Mouse (Mus musculus) intestine, embryonic 16.5 days (tissue): ENCODE measurements at regions not wholly inside any gene's neighbourhood (a gene's known extent, or its start where the extent isn't known, plus 50 kb on each side); places are given as distances from the start of the nearest gene placed in this dataset.

Experiments
- ATAC-seq: fragments of 200-750 bp; cut with Nextera tagmentation; 2 replicates; pipeline ENCODE4 v1.8.0; 2017; ENCODE audit warnings: moderate TSS enrichment, moderate library complexity
- H3K27ac ChIP-seq: fragments of 300-500 bp; sonication (generic); 2 replicates; pipeline ENCODE4 v1.5.1; 2014; ENCODE audit warnings: mild to moderate bottlenecking, low read length
- H3K27me3 ChIP-seq: fragments of 300-500 bp; sonication (generic); replicated peaks from 2 replicates; pipeline ENCODE4 v1.6.1; 2014; ENCODE audit warnings: low read length, control low read depth, mixed read lengths; ENCODE audit not compliant: control insufficient read depth, insufficient read depth
- H3K36me3 ChIP-seq: fragments of 300-500 bp; sonication (generic); 2 replicates; pipeline ENCODE4 v1.6.1; 2014; ENCODE audit warnings: low read length, control low read depth; ENCODE audit not compliant: control insufficient read depth, insufficient read depth
- H3K4me1 ChIP-seq: fragments of 300-500 bp; sonication (generic); 2 replicates; pipeline ENCODE4 v1.6.1; 2014; ENCODE audit warnings: low read length, control low read depth, mixed read lengths; ENCODE audit not compliant: control insufficient read depth, insufficient read depth
- H3K4me2 ChIP-seq: fragments of 300-500 bp; sonication (generic); 2 replicates; pipeline ENCODE4 v1.6.1; 2014; ENCODE audit warnings: low read depth, low read length, control low read depth
- H3K4me3 ChIP-seq: fragments of 300-500 bp; sonication (generic); 2 replicates; pipeline ENCODE4 v1.5.1; 2014; ENCODE audit warnings: mild to moderate bottlenecking, low read length
- H3K9ac ChIP-seq: fragments of 300-500 bp; sonication (generic); 2 replicates; pipeline ENCODE4 v1.6.1; 2014; ENCODE audit warnings: low read depth, low read length
- H3K9me3 ChIP-seq: fragments of 300-500 bp; sonication (generic); 2 replicates; pipeline ENCODE4 v1.6.1; 2016; ENCODE audit warnings: low read length, control low read depth; ENCODE audit not compliant: control insufficient read depth
- WGBS: fragments of 180-500 bp; shearing (Covaris S2); extraction: QIAGEN DNeasy Blood & Tissue Kit; methylation state at CpG from one replicate; pipeline ENCODE4 v1.1.7; 2014; 5-methylcytosine and 5-hydroxymethylcytosine counted together

GRCm38 (mm10) chr2:161214681-161215458, 106.0 kb upstream of the Chd6 start:
- Histone ChIP-seq H3K4me2 (no peak overlapping the region), H3K9ac (no peak overlapping the region), H3K36me3 (no peaks in the 10 kb centered on the region), H3K27ac (no peak overlapping the region), H3K4me1 (no peaks in the 10 kb centered on the region), H3K4me3 (no peak overlapping the region), H3K27me3 (no peaks in the 10 kb centered on the region), H3K9me3 (no peaks in the 10 kb centered on the region)
- 25% methylated on average over 15 of the region's 15 CpGs for WGBS
- peak; percentile 70; the same call in 1 of the 2 replicates for ATAC-seq

DNA sequence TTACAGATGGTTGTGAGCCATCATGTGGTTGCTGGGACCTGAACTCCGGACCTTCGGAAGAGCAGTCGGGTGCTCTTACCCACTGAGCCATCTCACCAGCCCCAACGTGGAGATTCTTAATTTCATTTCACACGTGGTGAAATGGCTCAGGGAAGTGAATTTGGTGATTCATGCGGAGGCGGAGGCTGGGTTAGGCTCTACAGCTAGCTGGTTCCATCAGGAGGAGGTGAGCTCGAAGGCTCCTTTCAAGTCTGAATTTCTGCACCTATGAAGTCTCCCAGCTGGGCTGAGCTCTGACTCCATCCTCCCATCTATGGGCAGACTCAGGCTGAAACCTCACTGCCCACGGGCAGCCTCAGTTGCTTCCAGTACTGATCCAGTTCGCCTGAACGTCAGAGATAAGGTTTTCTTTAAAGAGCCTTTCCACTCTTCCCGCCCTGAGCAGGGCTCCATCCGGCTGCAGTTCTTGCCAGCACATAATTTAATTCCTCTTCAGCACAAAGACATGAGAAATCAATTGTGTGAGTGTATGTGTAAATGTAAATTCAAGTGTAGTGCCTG, 103.5 kb upstream of the Chd6 start:
- Histone ChIP-seq H3K36me3 (no peaks in the 10 kb centered on the region), H3K9ac (no peak overlapping the region), H3K9me3 (no peaks in the 10 kb centered on the region), H3K27me3 (no peaks in the 10 kb centered on the region), H3K4me2 (no peak overlapping the region), H3K27ac (no peak overlapping the region), H3K4me1 (no peaks in the 10 kb centered on the region), H3K4me3 (no peak overlapping the region)
- ATAC-seq, result no peak
- 75% methylated on average over 13 of the region's 13 CpGs for WGBS

GRCm38 (mm10) chr2:161196713-161197372, 88.0 kb upstream of the Chd6 start:
- 92% methylated on average over 7 of the region's 7 CpGs for WGBS

DNA sequence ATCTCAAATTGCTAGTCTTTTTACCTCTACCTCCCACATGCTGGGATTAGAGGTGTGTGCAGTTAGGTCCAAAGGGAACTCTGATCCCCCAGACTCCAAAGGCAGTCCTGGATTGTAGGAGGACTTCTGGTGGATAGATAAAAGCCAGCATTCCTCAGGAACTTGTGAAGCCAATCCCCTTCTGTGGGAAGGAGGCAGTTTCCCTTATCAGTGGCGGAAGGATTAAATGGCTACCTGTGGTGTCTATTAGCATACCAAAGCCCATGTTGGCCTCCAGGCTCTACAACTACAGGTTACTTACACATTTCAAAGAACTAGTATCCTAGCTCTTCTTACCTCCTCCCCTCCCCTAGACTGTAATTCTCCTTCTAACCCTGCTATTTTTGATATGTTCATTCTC, 78.6 kb upstream of the Chd6 start:
- no peaks in the 10 kb centered on the region for H3K27me3 ChIP-seq
- no peak overlapping the region for H3K4me3 ChIP-seq
- no peak for ATAC-seq
- no peaks in the 10 kb centered on the region for H3K4me1 ChIP-seq
- WGBS, result 70% methylated on average over 1 of the region's 1 CpGs
- H3K36me3 ChIP-seq, result no peaks in the 10 kb centered on the region
- H3K27ac ChIP-seq, result no peak overlapping the region
- H3K4me2 ChIP-seq, result no peak overlapping the region
- H3K9me3 ChIP-seq, result no peaks in the 10 kb centered on the region
- no peak overlapping the region for H3K9ac ChIP-seq

More at GRCm38 (mm10) chr2:161196713-161197372, 88.0 kb upstream of the Chd6 start:
- no peaks in the 10 kb centered on the region for H3K27me3 ChIP-seq
- H3K4me3 ChIP-seq, result no peak overlapping the region
- no peaks in the 10 kb centered on the region for H3K9me3 ChIP-seq
- no peak overlapping the region for H3K4me2 ChIP-seq
- ATAC-seq, result no peak
- H3K4me1 ChIP-seq, result no peaks in the 10 kb centered on the region
- H3K9ac ChIP-seq, result no peak overlapping the region
- H3K27ac ChIP-seq, result no peak overlapping the region
- H3K36me3 ChIP-seq, result no peaks in the 10 kb centered on the region

DNA sequence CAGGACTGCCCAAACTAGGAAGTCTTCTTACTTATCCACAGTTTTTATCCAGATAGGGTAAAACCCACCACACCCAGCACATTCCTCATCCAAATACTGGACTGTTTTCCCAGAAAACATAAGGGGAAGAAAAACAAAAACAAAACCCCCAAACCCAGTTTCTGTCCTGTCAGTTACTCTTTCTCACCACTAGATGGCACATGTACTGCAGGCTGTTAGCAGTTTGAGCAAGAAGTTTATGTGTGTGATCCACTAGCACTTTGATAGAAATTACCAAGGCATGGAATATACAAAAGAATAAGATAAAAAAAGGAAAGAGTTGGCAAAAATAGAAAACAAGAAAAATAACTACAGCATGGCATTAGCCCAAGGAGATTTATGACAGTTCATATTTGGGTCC, 76.2 kb upstream of the Chd6 start:
- H3K4me1 ChIP-seq, result no peaks in the 10 kb centered on the region
- H3K4me3 ChIP-seq, result no peak overlapping the region
- H3K27ac ChIP-seq, result no peak overlapping the region
- no peak for ATAC-seq
- H3K9ac ChIP-seq, result no peak overlapping the region
- no peaks in the 10 kb centered on the region for H3K9me3 ChIP-seq
- H3K4me2 ChIP-seq, result no peak overlapping the region
- no peaks in the 10 kb centered on the region for H3K36me3 ChIP-seq
- no peaks in the 10 kb centered on the region for H3K27me3 ChIP-seq

GRCm38 (mm10) chr2:161177355-161178021, 68.6 kb upstream of the Chd6 start:
- peak; percentile 90 for ATAC-seq
- no peaks in the 10 kb centered on the region for H3K9me3 ChIP-seq
- H3K9ac ChIP-seq, result peak overlapping the region; percentile 60
- H3K4me3 ChIP-seq, result peak overlapping the region; percentile 56
- no peaks in the 10 kb centered on the region for H3K27me3 ChIP-seq
- WGBS, result 2% methylated on average over 20 of the region's 20 CpGs
- peak overlapping the region; percentile 52 for H3K27ac ChIP-seq
- H3K4me1 ChIP-seq, result peaks cover 3% of the 10 kb centered on the region; the same call in 1 of the 2 replicates
- no peaks in the 10 kb centered on the region for H3K36me3 ChIP-seq
- H3K4me2 ChIP-seq, result peak overlapping the region; percentile 73

- no peaks in the 10 kb centered on the region for H3K4me1 ChIP-seq
- H3K27me3 ChIP-seq, result no peaks in the 10 kb centered on the region
- H3K4me2 ChIP-seq, result no peak overlapping the region
- H3K9me3 ChIP-seq, result no peaks in the 10 kb centered on the region
- 44% methylated on average over 3 of the region's 3 CpGs for WGBS
- no peaks in the 10 kb centered on the region for H3K36me3 ChIP-seq
- H3K27ac ChIP-seq, result no peak overlapping the region
- no peak overlapping the region for H3K4me3 ChIP-seq
- no peak for ATAC-seq
- no peak overlapping the region for H3K9ac ChIP-seq
These were observed 57.8 kb upstream of the Chd6 start for GRCm38 (mm10) chr2:161166681-161167080.

GRCm38 (mm10) chr2:161165495-161165894, 56.6 kb upstream of the Chd6 start:
- Histone ChIP-seq H3K4me2 (no peak overlapping the region), H3K27me3 (no peaks in the 10 kb centered on the region), H3K9ac (no peak overlapping the region), H3K4me3 (no peak overlapping the region), H3K36me3 (no peaks in the 10 kb centered on the region), H3K9me3 (no peaks in the 10 kb centered on the region), H3K27ac (no peak overlapping the region), H3K4me1 (no peaks in the 10 kb centered on the region)
- ATAC-seq, result no peak
- 48% methylated on average over 3 of the region's 3 CpGs for whole genome bisulfite sequencing

DNA sequence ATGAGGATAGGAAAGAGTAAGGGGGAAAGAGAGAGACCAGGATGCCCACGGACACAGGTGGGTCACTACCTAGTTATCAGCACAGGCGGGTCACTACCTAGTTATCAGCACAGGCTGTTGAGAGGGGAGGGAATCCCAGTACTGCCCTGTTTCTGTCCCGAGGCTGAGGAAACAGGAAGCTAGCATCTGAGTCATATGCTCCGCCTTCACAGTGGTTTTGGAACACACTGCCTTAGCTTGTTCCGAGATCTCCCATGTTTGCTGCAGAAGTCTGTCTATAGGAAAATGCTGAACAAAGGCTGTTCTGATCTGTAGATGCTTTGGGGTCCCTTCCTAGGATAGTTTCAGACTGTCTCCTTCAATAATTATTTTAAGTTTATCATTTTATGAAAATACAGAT, 55.4 kb upstream of the Chd6 start:
- 54% methylated on average over 5 of the region's 5 CpGs for WGBS
- no peak overlapping the region for H3K9ac ChIP-seq
- H3K4me1 ChIP-seq, result no peaks in the 10 kb centered on the region
- no peaks in the 10 kb centered on the region for H3K27me3 ChIP-seq
- no peak overlapping the region for H3K4me3 ChIP-seq
- no peaks in the 10 kb centered on the region for H3K36me3 ChIP-seq
- no peak overlapping the region for H3K27ac ChIP-seq
- H3K9me3 ChIP-seq, result no peaks in the 10 kb centered on the region
- no peak overlapping the region for H3K4me2 ChIP-seq
- ATAC-seq, result no peak
